Mouse (Mus musculus) left cerebral cortex, postnatal 36 days (tissue): Measurements from ENCODE around the gene Smim20. TPM values are rescaled to one million over a fixed set of nuclear protein-coding genes. Genes with fewer than 3 reads are reported as not detected.

Experiments used
- total RNA-seq, 2 experiments: library from RNA; stranded (reverse); gene quantifications; 2 replicates each; pipeline ENCODE4 v1.2.3; 2021

Smim20 gene
- total RNA-seq, 2 experiments from 2014 or later = 33.5 to 40.5 TPM

Other genes with a start within 250 kb of the Smim20 start
- not detected for gene Slc34a2, start 229.0 kb upstream of the Smim20 start, total RNA-seq
- gene Sel1l3, start 53.2 kb upstream of the Smim20 start, total RNA-seq = 10 to 100 TPM; 63.4 to 74.2 TPM
- gene Rbpj, start 199.1 kb downstream of the Smim20 start, total RNA-seq = 10 to 100 TPM; 24.3 to 27.0 TPM